Mouse (Mus musculus) bone marrow macrophage, adult 2 months (primary cell): ENCODE results near the gene Mtmr3.

Source experiments
- CTCF ChIP-seq: IDR thresholded peaks from 2 replicates; pipeline ENCODE4 v1.5.1; 2012; ENCODE audit warnings: low read depth, mild to moderate bottlenecking, low read length, moderate library complexity
- POLR2A ChIP-seq: IDR thresholded peaks from 2 replicates; pipeline ENCODE4 v1.6.1; 2012; ENCODE audit warnings: mild to moderate bottlenecking, low read depth, low read length, borderline replicate concordance

DNA sequence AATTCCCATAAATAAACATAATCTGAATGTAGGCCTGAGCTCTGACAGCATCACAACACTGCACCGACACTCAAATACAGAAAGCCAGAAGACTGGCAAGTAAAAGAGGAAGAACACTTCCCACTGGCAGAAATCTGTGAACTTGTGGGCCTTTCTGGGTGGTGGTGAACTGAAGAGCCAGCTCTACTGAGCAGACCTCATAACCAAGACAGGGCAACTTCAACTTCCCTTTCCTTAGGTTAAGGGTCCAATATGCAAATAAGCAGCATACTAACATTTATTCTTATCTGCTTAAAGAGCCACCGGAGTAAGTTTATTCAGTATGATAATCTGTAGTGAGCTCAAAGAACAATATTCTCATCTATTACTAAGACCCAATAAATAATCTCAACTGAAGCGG, 67.5 kb downstream of the Mtmr3 start:
- no peak for TF ChIP-seq POLR2A
- no peak for TF ChIP-seq CTCF
